Mouse (Mus musculus): Measurements from ENCODE around the gene Gm9112. TPM values are rescaled to one million over a fixed set of nuclear protein-coding genes. Genes with fewer than 3 reads are reported as not detected.
"Not testable (repeated sequence)": the region's sequence is repeated elsewhere in the genome, so short reads cannot be mapped to it uniquely, and the experiment has no call there.

The Gm9112 gene
- polyA plus RNA-seq (2017; shearing (Covaris generic)): not detected

- ATAC-seq: not testable (repeated sequence)
These were observed at the start of gene Gm9112, which contains the start of gene Dmrtc1b for GRCm38 (mm10) chrX:102707535-102707934. Gene Gm9112, minus strand, starts transcription at chrX:102707635. Gene Dmrtc1b, plus strand, starts transcription at chrX:102707865.

- ATAC-seq: not testable (repeated sequence)
These were observed 16.8 kb upstream of the Gm9112 start for GRCm38 (mm10) chrX:102724226-102724625.

DNA sequence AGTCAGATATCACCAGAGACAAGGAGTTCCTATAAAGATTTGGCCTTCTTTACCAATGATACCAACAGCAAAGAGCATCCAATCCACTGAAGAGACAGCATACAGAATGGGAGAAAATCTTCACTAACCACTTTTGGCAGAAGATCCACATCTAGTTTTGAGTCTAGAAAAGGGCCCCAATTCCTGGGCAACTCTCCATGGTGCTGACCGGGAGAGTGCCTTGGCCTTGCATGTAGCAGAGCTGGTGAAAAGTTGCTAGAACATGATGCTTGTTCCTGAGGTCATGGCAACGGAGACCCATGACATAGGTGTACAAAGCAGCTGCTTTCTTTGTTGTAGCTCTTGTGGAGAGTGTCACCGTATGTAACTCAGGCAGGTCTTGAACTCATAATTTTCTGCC is 6.8 kb downstream of the Gm9112 start:
- not testable (repeated sequence) for ATAC-seq

DNA sequence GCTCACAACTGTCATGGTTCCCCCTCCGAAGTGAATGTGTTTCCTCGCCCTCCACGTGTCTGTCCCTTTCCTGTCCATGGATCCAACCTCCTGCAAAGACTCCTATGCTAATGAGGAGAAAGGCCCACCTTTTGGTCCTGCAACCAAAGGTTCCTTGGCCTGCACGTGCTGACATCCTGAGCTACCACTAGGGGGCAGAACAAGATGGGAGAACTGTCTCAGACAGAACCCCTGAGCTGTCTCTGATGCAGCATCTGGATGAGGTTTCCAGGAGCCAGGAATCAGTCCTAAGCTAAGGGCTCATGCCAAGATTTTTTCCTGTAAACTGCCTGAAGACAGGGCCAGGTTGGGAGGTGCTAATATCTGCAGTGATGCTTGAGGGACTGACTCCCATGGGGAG is 18.2 kb downstream of the Gm9112 start:
- ATAC-seq: not testable (repeated sequence)

- not testable (repeated sequence) for ATAC-seq
These were observed 20.6 kb downstream of the Gm9112 start, which contains the start of gene Gm3880 for GRCm38 (mm10) chrX:102686872-102687271. Gene Gm3880, minus strand, starts transcription at chrX:102686972.

DNA sequence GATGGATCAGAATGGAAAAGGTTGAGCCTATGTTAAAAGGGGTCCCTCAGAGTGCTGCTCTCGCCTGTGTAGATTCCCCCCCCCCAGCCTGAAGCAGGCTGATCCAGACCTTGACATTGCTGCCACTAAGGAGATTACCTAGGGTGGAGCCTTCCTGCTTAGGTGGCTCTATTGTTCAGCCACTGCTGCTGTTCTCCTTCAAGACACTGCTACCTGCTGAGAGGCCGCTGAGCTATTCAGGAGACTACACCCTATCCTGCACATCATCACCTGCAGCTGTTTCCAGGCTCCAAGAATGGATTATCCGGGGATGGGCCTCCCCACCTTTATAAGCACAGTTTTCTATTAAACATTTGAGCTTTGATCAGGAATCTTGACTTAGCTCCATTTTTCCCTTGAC is 22.7 kb downstream of the Gm9112 start:
- ATAC-seq: not testable (repeated sequence)

DNA sequence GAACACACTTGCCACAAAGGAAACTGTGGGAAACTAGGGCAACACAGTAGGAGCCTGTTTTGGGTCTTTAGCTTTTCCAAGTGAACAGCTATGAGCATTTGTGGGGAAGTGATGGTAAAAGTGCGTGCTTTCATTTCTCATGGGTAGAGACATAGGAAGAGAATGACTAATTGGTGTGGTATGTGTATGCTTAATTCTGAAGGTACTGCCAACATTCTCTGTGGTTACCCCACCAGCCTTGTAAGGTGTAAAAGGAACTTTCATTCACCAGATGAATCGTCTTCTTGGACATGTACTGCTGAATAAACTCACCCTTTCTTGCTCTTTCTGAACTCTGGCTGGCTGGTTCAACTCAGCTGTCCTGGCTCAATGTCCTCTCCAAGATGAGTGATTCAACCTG is 40.8 kb downstream of the Gm9112 start:
- no peak for ATAC-seq

DNA sequence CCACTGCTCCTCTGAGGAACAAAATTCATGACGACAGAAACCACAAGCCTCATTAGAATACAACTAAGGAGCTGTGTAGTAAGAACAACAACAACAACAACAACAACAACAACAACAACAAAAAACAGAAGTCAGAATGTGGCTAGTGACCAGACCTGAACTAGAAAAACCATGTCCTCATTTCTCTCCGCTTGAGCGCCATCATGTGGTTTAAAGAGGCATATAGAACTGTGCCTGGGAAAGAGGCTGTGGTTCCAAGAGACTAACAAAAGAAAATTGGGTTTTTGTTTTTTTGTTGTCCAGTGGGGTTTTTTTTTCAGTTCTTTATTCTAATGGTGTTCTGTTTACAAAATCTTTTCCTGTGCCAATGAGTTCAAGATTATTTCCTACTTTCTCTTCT is 46.7 kb downstream of the Gm9112 start:
- no peak for ATAC-seq

Other genes with a start within 250 kb of the Gm9112 start
- gene Hdac8, start 202.3 kb downstream of the Gm9112 start, polyA plus RNA-seq (2017; shearing (Covaris generic)): 10 to 100 TPM in 2 of 3 experiments, 1 to 10 TPM in 1; 9.7 to 13.7 (median 11.7) TPM
- gene Phka1, start 63.4 kb downstream of the Gm9112 start, polyA plus RNA-seq (2017; shearing (Covaris generic)): under 1 TPM in 1 of 3 experiments, not detected in 2; 0.09 TPM
- gene Gm3880, start 20.7 kb downstream of the Gm9112 start, polyA plus RNA-seq (2017; shearing (Covaris generic)): not detected
- not detected for gene Dmrtc1b, start 230 bp upstream of the Gm9112 start, polyA plus RNA-seq (2017; shearing (Covaris generic))
- gene Dmrtc1c1, start 95.3 kb upstream of the Gm9112 start, polyA plus RNA-seq (2017; shearing (Covaris generic)): not detected
- gene Dmrtc1c2, start 147.0 kb upstream of the Gm9112 start, polyA plus RNA-seq (2017; shearing (Covaris generic)): not detected
- gene 1700031F05Rik, start 160.3 kb upstream of the Gm9112 start, polyA plus RNA-seq (2017; shearing (Covaris generic)): not detected
- not detected for gene Dmrtc1a, start 201.1 kb upstream of the Gm9112 start, polyA plus RNA-seq (2017; shearing (Covaris generic))
- gene 1700011M02Rik, start 201.3 kb upstream of the Gm9112 start, polyA plus RNA-seq (2017; shearing (Covaris generic)): not detected
- gene 1700018G05Rik, start 220.7 kb upstream of the Gm9112 start, polyA plus RNA-seq (2017; shearing (Covaris generic)): not detected

Measured in inflammation-experienced regulatory T-cells, adult 6 months (primary cell).